Mouse (Mus musculus) Patski (cell line): ENCODE measurements at regions not wholly inside any gene's neighbourhood (a gene's known extent, or its start where the extent isn't known, plus 50 kb on each side); places are given as distances from the start of the nearest gene placed in this dataset.

Source experiments
- ATAC-seq: fragments of 100-300 bp; one replicate; pipeline ENCODE4 v1.8.0; 2021
- CTCF ChIA-PET: fragments of 350-600 bp; sonication (Branson Sonifier 250); formaldehyde crosslinking; loops from one replicate; lab custom pipeline; 2022; ENCODE audit warnings: inconsistent platforms; lab: Charles Lee
- POLR2A ChIA-PET: fragments of 350-600 bp; sonication (Branson Sonifier 250); formaldehyde crosslinking; loops from one replicate; lab custom pipeline; 2022; ENCODE audit warnings: antibody characterized with exemption, inconsistent platforms; lab: Charles Lee
- DNase-seq: peaks from one replicate; pipeline ENCODE4 v3.0.0-alpha.2; 2011; ENCODE audit warnings: low read depth, low spot score
- H3K27me3 ChIP-seq: fragments of 371-371 bp; one replicate; pipeline ENCODE4 v1.5.1; 2021
- CTCF ChIP-seq: fragments of 100-300 bp; IDR thresholded peaks from one replicate; pipeline ENCODE4 v1.5.1; 2021
- in situ Hi-C: fragments of 300-500 bp; cut with MboI; formaldehyde crosslinking; loops from 3 replicates; pipeline ENCODE4 v1.11.1; 2018; ENCODE audit warnings: low pct_unique_long_range_greater_than_20kb, mixed read lengths

- no peak for DNase-seq
- ChIA-PET POLR2A (no interaction called here), CTCF (interaction anchor here (1.0 kb wide), 1 partner anchor 26 kb away, joined by 3 read pairs; no protein-coding TSS in a partner anchor)
- TF ChIP-seq CTCF = no peak
- H3K27me3 ChIP-seq = no peaks in the 10 kb centered on the region
- ATAC-seq = no peak
- in situ Hi-C loops = no loop called here
These were observed 870.7 kb upstream of the Lrfn5 start for GRCm38 (mm10) chr12:60652236-60652635.

GRCm38 (mm10) chr12:60675751-60676150 lies 847.2 kb upstream of the Lrfn5 start:
- ATAC-seq (no peak), DNase-seq (no peak)
- CTCF ChIA-PET = no interaction called here
- in situ Hi-C loops = no loop called here
- POLR2A ChIA-PET = no interaction called here
- H3K27me3 ChIP-seq = no peaks in the 10 kb centered on the region
- TF ChIP-seq CTCF = no peak

DNA sequence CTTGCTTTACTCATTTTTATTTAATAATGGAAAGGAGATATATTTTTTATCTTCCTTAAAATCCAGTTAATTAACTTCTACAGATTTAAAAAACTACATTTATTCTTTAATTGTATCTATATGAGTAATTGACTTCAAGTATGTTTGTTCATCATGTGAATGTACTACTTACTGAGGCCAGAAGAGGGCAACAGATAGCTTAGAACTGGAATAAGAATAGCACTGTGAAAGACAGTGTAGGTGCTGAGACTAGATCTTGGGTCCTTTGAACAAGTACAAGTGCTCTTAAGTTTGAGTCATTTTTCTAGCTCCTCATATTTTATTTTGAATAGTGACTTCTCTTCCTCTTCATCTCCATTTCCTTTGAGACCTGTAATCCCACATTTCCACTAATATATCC lies 838.9 kb upstream of the Lrfn5 start:
- no peak for ATAC-seq
- ChIA-PET POLR2A (no interaction called here), CTCF (no interaction called here)
- no peak for DNase-seq
- TF ChIP-seq CTCF = no peak
- no peaks in the 10 kb centered on the region for H3K27me3 ChIP-seq
- in situ Hi-C loops = no loop called here

DNA sequence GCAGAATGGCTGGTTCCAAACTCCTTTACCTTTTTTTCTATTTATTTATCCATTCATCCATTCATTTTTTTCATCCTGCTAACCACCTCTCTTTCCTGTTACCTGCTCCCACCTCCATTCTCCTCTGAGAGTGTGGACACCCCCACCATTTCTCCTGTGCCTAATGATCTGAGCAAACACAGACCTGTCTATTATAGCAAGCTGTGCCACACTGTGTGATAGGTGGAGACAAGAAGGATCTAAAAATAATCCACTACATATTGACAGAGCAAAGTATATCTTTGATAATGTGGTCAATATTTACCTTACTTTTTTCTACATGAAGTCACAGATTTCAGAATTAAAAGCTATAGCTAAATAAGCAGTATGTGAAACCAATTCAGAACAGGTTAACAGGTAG lies 805.6 kb upstream of the Lrfn5 start:
- CTCF ChIA-PET = no interaction called here
- no peak for TF ChIP-seq CTCF
- DNase-seq (no peak), ATAC-seq (no peak)
- POLR2A ChIA-PET = no interaction called here
- in situ Hi-C loops = no loop called here
- H3K27me3 ChIP-seq = no peaks in the 10 kb centered on the region
